Mouse (Mus musculus): ENCODE results near the gene Kank2. TPM values are rescaled to one million over a fixed set of nuclear protein-coding genes. Genes with fewer than 3 reads are reported as not detected.

Kank2 gene
- not detected for total RNA-seq (2023)

GRCm38 (mm10) chr9:21798345-21799009, at the start of gene Kank2:
Gene Kank2, minus strand, starts transcription at chr9:21798744.

GRCm38 (mm10) chr9:21835258-21835912, 36.8 kb upstream of the Kank2 start, which contains the start of gene Angptl8:
Gene Angptl8, plus strand, starts transcription at chr9:21835510.

GRCm38 (mm10) chr9:21760155-21761088, 38.1 kb downstream of the Kank2 start, which contains the start of gene Spc24:
Gene Spc24, minus strand, starts transcription at chr9:21760303.

GRCm38 (mm10) chr9:21723377-21724146, 75.0 kb downstream of the Kank2 start, which contains the start of gene Ldlr:
Gene Ldlr, plus strand, starts transcription at chr9:21723483.

Other genes starting within 250 kb of the Kank2 start
- gene Timm29, start 206.0 kb downstream of the Kank2 start, total RNA-seq (2023) = 26.6 TPM
- 8.5 TPM for gene Yipf2, start 205.9 kb downstream of the Kank2 start, total RNA-seq (2023)
- 87.8 TPM for gene Smarca4, start 182.6 kb downstream of the Kank2 start, total RNA-seq (2023)
- 24.1 TPM for gene Ldlr, start 75.3 kb downstream of the Kank2 start, total RNA-seq (2023)
- gene Spc24, start 38.4 kb downstream of the Kank2 start, total RNA-seq (2023) = 2.7 TPM
- not detected for gene Angptl8, start 36.8 kb upstream of the Kank2 start, total RNA-seq (2023)
- 7.0 TPM for gene Dock6, start 53.9 kb upstream of the Kank2 start, total RNA-seq (2023)
- gene Rab3d, start 119.4 kb upstream of the Kank2 start, total RNA-seq (2023) = 10.0 TPM
- gene Ccdc159, start 128.7 kb upstream of the Kank2 start, total RNA-seq (2023) = not detected
- gene Tmem205, start 128.8 kb upstream of the Kank2 start, total RNA-seq (2023) = not detected
- 0.31 TPM for gene Plppr2, start 138.3 kb upstream of the Kank2 start, total RNA-seq (2023)
- gene Swsap1, start 157.0 kb upstream of the Kank2 start, total RNA-seq (2023) = 7.4 TPM
- not detected for gene Epor, start 164.8 kb upstream of the Kank2 start, total RNA-seq (2023)
- gene Rgl3, start 190.7 kb upstream of the Kank2 start, total RNA-seq (2023) = not detected
- gene Ccdc151, start 203.9 kb upstream of the Kank2 start, total RNA-seq (2023) = not detected
- gene Prkcsh, start 204.1 kb upstream of the Kank2 start, total RNA-seq (2023) = 93.5 TPM

All from CD8-positive naive resting alpha-beta T cell, adult 57 days (primary cell).